Comparison of ENCODE assay signal across 8 mouse cellular contexts in genomic region chr12:81630520-81630914, GRCm38 (mm10). TPM values are rescaled to one million over a fixed set of nuclear protein-coding genes. Genes with fewer than 3 reads are reported as not detected.
DNase-seq lines count a peak whose midpoint lies in the region; ATAC-seq lines count a peak whose summit lies in the region.

No protein-coding gene starts in this region.

- ATAC-seq in liver, embryonic 15.5 days (ENCODE audit: insufficient read depth), result no peak
- ATAC-seq in monocyte, adult 5-6 weeks (replicated peaks; ENCODE audit: insufficient number of reproducible peaks, low FRiP score, low TSS enrichment, poor library complexity, severe bottlenecking), result no peak

- peak; percentile 88 for DNase-seq in heart, adult 11 months
- DNase-seq in heart, postnatal 36 days, result no peak
- DNase-seq in embryonic facial prominence, embryonic 10.5 days (ENCODE audit: low spot score), result peak; percentile 46
- DNase-seq in heart, adult 18-20 months, result peak; percentile 11 to 12
- DNase-seq in kidney, postnatal 4 days, result peak; percentile 22 to 47
- peak; percentile 64 for DNase-seq in retina, embryonic 14.5 days (ENCODE audit: low spot score)

- intact Hi-C loops in heart, postnatal 36 days (cut with DNase I), result no loop called here

- H3K27me3 ChIP-seq in embryonic facial prominence, embryonic 10.5 days (replicated peaks; ENCODE audit: low read depth, poor library complexity, severe bottlenecking), result peaks cover 80% of the 10 kb centered on the region
- peaks cover 69% of the 10 kb centered on the region for H3K27me3 ChIP-seq in liver, embryonic 15.5 days

- peak overlapping the region; percentile 75 for H3K4me3 ChIP-seq in embryonic facial prominence, embryonic 10.5 days
- H3K4me3 ChIP-seq in liver, embryonic 15.5 days (replicated peaks), result peak overlapping the region; percentile 43

- peaks cover 23% of the 10 kb centered on the region for H3K4me1 ChIP-seq in embryonic facial prominence, embryonic 10.5 days
- H3K4me1 ChIP-seq in liver, embryonic 15.5 days (replicated peaks), result peaks cover 7% of the 10 kb centered on the region; the same call in 1 of the 2 replicates

- 2% methylated on average over 16 of the region's 16 CpGs for WGBS in embryonic facial prominence, embryonic 10.5 days
- WGBS in liver, embryonic 15.5 days (ENCODE audit: insufficient replicate concordance), result 6% methylated on average over 16 of the region's 16 CpGs

- H3K4me2 ChIP-seq in liver, embryonic 15.5 days, result peak overlapping the region; percentile 63

- H3K36me3 ChIP-seq in embryonic facial prominence, embryonic 10.5 days (replicated peaks), result no peaks in the 10 kb centered on the region
- no peaks in the 10 kb centered on the region for H3K36me3 ChIP-seq in liver, embryonic 15.5 days (replicated peaks)

- H3K9ac ChIP-seq in liver, embryonic 15.5 days, result no peak overlapping the region

- H3K9me3 ChIP-seq in embryonic facial prominence, embryonic 10.5 days, result no peaks in the 10 kb centered on the region
- no peaks in the 10 kb centered on the region for H3K9me3 ChIP-seq in liver, embryonic 15.5 days (replicated peaks)

- peak overlapping the region; percentile 84 for H3K27ac ChIP-seq in embryonic facial prominence, embryonic 10.5 days (replicated peaks)
- H3K27ac ChIP-seq in liver, embryonic 15.5 days (replicated peaks), result no peak overlapping the region

RNA-seq across cellular contexts. Expression of gene Ttc9, which starts 0.5 kb away (rescaled TPM):
- 1 to 10 TPM; 2.3 to 2.5 TPM for total RNA-seq in heart, postnatal 36 days (2021)
- polyA plus RNA-seq in embryonic facial prominence, embryonic 10.5 days (2016; fragmentation: Nextera tagmentation; extraction: Ambion mirVana), result 1.2 and 1.6 TPM in 2 replicates
- 1 to 10 TPM; 2.3 to 2.5 TPM for total RNA-seq in heart, adult 18-20 months (2021)
- polyA plus RNA-seq in liver, embryonic 15.5 days (2015; fragmentation: Nextera tagmentation; extraction: Ambion mirVana), result 0.20 and 0.24 TPM in 2 replicates
- 0.64 TPM in 1 of 3 replicates, not detected in the others for total RNA-seq in monocyte, adult 5-6 weeks (2017)

RNA-seq across cellular contexts. Expression of gene Med6, which starts 35.7 kb away (rescaled TPM):
- 10 to 100 TPM; 13.5 to 16.4 TPM for total RNA-seq in heart, postnatal 36 days (2021)
- 88.4 and 90.9 TPM in 2 replicates for polyA plus RNA-seq in embryonic facial prominence, embryonic 10.5 days (2016; fragmentation: Nextera tagmentation; extraction: Ambion mirVana)
- total RNA-seq in heart, adult 18-20 months (2021), result 10 to 100 TPM; 12.2 to 16.2 TPM
- 31.8 and 33.2 TPM in 2 replicates for polyA plus RNA-seq in liver, embryonic 15.5 days (2015; fragmentation: Nextera tagmentation; extraction: Ambion mirVana)
- 71.1 to 93.2 TPM (median 77.1 TPM) in 3 replicates for total RNA-seq in monocyte, adult 5-6 weeks (2017)

Comparison
In these comparisons a context has a peak if more than half of its experiments do, and no peak if none do; other contexts are left out.
1. DNase-seq: peak in heart, adult 11 months (single experiment), embryonic facial prominence, embryonic 10.5 days (single experiment), heart, adult 18-20 months (2 of 2), kidney, postnatal 4 days (2 of 2) and retina, embryonic 14.5 days (single experiment); none in heart, postnatal 36 days (0 of 2).